Mouse (Mus musculus): ENCODE results near the gene Xdh. TPM values are rescaled to one million over a fixed set of nuclear protein-coding genes. Genes with fewer than 3 reads are reported as not detected.

Xdh gene
- total and polyA plus RNA-seq, 3 experiments, result 2.0 to 14.5 TPM; not detected in 1

- H3K79me2 ChIP-seq (ENCODE audit: control insufficient read depth, insufficient read depth, low read length, poor library complexity), result no peaks in the 10 kb centered on the region
- H3K4me1 ChIP-seq (ENCODE audit: control insufficient read depth in 1 of 2, insufficient read depth in 2 of 2, low read length in 2 of 2), result peaks cover 0 to 10% of the 10 kb centered on the region in 2 experiments; a peak in 2 of 4 replicates
- no peak overlapping the region for H3K4me3 ChIP-seq (ENCODE audit: control insufficient read depth in 1 of 2, insufficient read depth in 1 of 2, low read depth in 2 of 2, low read length in 2 of 2)
- no peak overlapping the region for H3K9ac ChIP-seq (ENCODE audit: control insufficient read depth, low read depth, low read length, poor library complexity, severe bottlenecking)
- no peak for DNase-seq (ENCODE audit: low read depth, low spot score)
- no peak for TF ChIP-seq TBP (IDR thresholded peaks at IDR 0.05; ENCODE audit: low read depth, low read length)
- TF ChIP-seq NRF1 (IDR thresholded peaks at IDR 0.05; ENCODE audit: insufficient read depth, low read depth, low read length, poor library complexity, severe bottlenecking), result no peak
- no peak for TF ChIP-seq USF2 (IDR thresholded peaks at IDR 0.05; ENCODE audit: borderline replicate concordance in 1 of 2, insufficient read depth in 1 of 2, low read depth in 1 of 2, low read length in 2 of 2)
- TF ChIP-seq SIN3A (IDR thresholded peaks at IDR 0.05; ENCODE audit: low read length), result no peak
- no peak for TF ChIP-seq POLR2A (IDR thresholded peaks at IDR 0.05; ENCODE audit: control insufficient read depth in 1 of 2, insufficient read depth in 1 of 2, low read depth in 1 of 2, low read length in 2 of 2, poor library complexity in 1 of 2)
- TF ChIP-seq GATA1 (IDR thresholded peaks at IDR 0.05; ENCODE audit: low read depth, low read length), result no peak
- TF ChIP-seq ZKSCAN1 (IDR thresholded peaks at IDR 0.05; ENCODE audit: low read depth, low read length), result no peak
- no peak for TF ChIP-seq MEF2A (IDR thresholded peaks at IDR 0.05; ENCODE audit: extremely low read depth, insufficient replicate concordance, low read depth, low read length, poor library complexity, severe bottlenecking)
- no peak for TF ChIP-seq BHLHE40 (IDR thresholded peaks at IDR 0.05; ENCODE audit: borderline replicate concordance, low read depth, low read length)
- TF ChIP-seq RAD21 (IDR thresholded peaks at IDR 0.05; ENCODE audit: low read depth, low read length), result no peak
- no peak for TF ChIP-seq TCF12 (IDR thresholded peaks at IDR 0.05; ENCODE audit: low read depth, low read length)
- TF ChIP-seq MAFK (IDR thresholded peaks at IDR 0.05; ENCODE audit: borderline replicate concordance, low read depth, low read length), result no peak
- no peak for TF ChIP-seq HCFC1 (IDR thresholded peaks at IDR 0.05; ENCODE audit: low read depth, low read length)
- H3K27me3 ChIP-seq (ENCODE audit: control insufficient read depth in 1 of 2, insufficient read depth in 2 of 2, low read length in 2 of 2), result no peaks in the 10 kb centered on the region
- no peak overlapping the region for H3K27ac ChIP-seq (ENCODE audit: control insufficient read depth, low read depth, low read length)
- H3K36me3 ChIP-seq (ENCODE audit: control insufficient read depth in 1 of 2, insufficient read depth in 2 of 2, low read length in 2 of 2), result no peaks in the 10 kb centered on the region; a peak in 1 of 4 replicates
- H3K9me3 ChIP-seq (replicated peaks; ENCODE audit: insufficient read depth, low read length), result no peaks in the 10 kb centered on the region
Observed at GRCm38 (mm10) chr17:73879262-73879916, 70.6 kb downstream of the Xdh start.

GRCm38 (mm10) chr17:73875674-73876073 lies 74.3 kb downstream of the Xdh start:
- DNase-seq (ENCODE audit: low read depth, low spot score), result no peak
- Histone ChIP-seq H3K79me2 (ENCODE audit: control insufficient read depth, insufficient read depth, low read length, poor library complexity) (no peaks in the 10 kb centered on the region), H3K36me3 (ENCODE audit: control insufficient read depth in 1 of 2, insufficient read depth in 2 of 2, low read length in 2 of 2) (no peaks in the 10 kb centered on the region), H3K4me1 (ENCODE audit: control insufficient read depth in 1 of 2, insufficient read depth in 2 of 2, low read length in 2 of 2) (no peaks in the 10 kb centered on the region), H3K27ac (ENCODE audit: control insufficient read depth, low read depth, low read length) (no peak overlapping the region), H3K9ac (ENCODE audit: control insufficient read depth, low read depth, low read length, poor library complexity, severe bottlenecking) (no peak overlapping the region), H3K4me3 (ENCODE audit: control insufficient read depth in 1 of 2, insufficient read depth in 1 of 2, low read depth in 2 of 2, low read length in 2 of 2) (no peak overlapping the region), H3K27me3 (ENCODE audit: control insufficient read depth in 1 of 2, insufficient read depth in 2 of 2, low read length in 2 of 2) (no peaks in the 10 kb centered on the region), H3K9me3 (replicated peaks; ENCODE audit: insufficient read depth, low read length) (no peaks in the 10 kb centered on the region)
- TF ChIP-seq MYC (IDR thresholded peaks at IDR 0.05; ENCODE audit: low read depth, low read length) (no peak), EP300 (IDR thresholded peaks at IDR 0.05; ENCODE audit: low read depth in 1 of 2, low read length in 2 of 2) (0 out of 4 replicates have a peak, but pooled peaks of 1 of the 2 experiments have one; percentile 16), USF2 (IDR thresholded peaks at IDR 0.05; ENCODE audit: borderline replicate concordance in 1 of 2, insufficient read depth in 1 of 2, low read depth in 1 of 2, low read length in 2 of 2) (no peak)
